Mouse (Mus musculus): Measurements from ENCODE around the gene Cyb561d2. TPM values are rescaled to one million over a fixed set of nuclear protein-coding genes. Genes with fewer than 3 reads are reported as not detected.
"Not testable (repeated sequence)": the region's sequence is repeated elsewhere in the genome, so short reads cannot be mapped to it uniquely, and the experiment has no call there.

Gene Cyb561d2
- polyA plus RNA-seq, 1 experiment from 2014 or later: 34.7 TPM

DNA sequence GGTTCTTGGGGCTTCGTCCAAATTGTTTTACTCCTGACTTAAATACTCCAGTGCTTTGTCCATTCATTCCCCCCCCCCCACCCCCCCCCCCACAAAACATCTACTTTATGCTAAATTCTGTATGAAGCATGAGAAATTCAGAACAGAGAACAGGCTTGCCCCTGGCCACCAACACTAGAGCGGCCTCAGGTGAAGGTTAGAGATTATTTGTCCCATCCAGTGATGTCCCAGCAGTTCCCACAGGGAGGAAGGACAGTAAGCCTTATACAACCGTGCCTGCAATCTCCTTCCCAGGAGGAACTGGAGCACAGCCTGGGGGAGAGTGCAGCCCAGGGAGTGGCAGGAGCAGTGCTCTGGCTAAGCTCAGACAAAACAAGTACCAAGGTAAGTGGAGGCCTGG lies 36.6 kb upstream of the Cyb561d2 start, which contains the start of gene Naa80:
TSS of gene Naa80 (plus strand) at position 301 of the 400 bp plus-strand sequence.
- Histone ChIP-seq H3K4me1 (ENCODE audit: insufficient read depth, low read depth, low read length) (peaks cover 6% of the 10 kb centered on the region), H3K4me3 (ENCODE audit: low read depth, low read length) (no peak within 1 kb of the TSS), H3K4me2 (replicated peaks; ENCODE audit: low read depth, low read length) (no peak within 1 kb of the TSS), H3K9me3 (ENCODE audit: low read length) (no peaks in the 10 kb centered on the region), H3K9ac (replicated peaks; ENCODE audit: low read depth) (no peak within 1 kb of the TSS), H3K27ac (ENCODE audit: low read length) (no peak within 1 kb of the TSS; the same call in 1 of the 2 replicates), H3K27me3 (replicated peaks; ENCODE audit: insufficient read depth, low read length) (no peaks in the 10 kb centered on the region), H3K36me3 (ENCODE audit: insufficient read depth, low read length) (no peaks in the 10 kb centered on the region)
- no peak for TF ChIP-seq CTCF (IDR thresholded peaks at IDR 0.05)
- TF ChIP-seq EP300 (IDR thresholded peaks at IDR 0.05): no peak
- WGBS: 70% methylated on average over 3 of the region's 3 CpGs
- ATAC-seq: no peak
- no peak for DNase-seq (ENCODE audit: low spot score)

DNA sequence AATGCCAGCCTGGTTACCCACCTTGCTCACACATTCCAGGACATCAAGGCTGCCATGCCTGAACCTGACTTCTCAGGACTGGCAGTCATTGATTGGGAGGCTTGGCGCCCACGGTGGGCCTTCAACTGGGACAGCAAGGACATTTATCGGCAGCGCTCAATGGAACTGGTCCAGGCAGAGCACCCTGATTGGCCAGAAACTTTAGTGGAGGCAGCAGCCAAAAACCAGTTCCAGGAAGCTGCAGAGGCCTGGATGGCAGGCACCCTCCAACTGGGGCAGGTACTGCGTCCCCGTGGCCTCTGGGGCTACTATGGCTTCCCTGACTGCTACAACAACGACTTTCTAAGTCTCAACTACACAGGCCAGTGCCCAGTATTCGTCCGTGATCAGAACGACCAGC lies 35.9 kb upstream of the Cyb561d2 start:
- 90% methylated on average over 10 of the region's 10 CpGs for WGBS
- Histone ChIP-seq H3K9ac (replicated peaks; ENCODE audit: low read depth) (no peak overlapping the region), H3K4me2 (replicated peaks; ENCODE audit: low read depth, low read length) (no peak overlapping the region)

DNA sequence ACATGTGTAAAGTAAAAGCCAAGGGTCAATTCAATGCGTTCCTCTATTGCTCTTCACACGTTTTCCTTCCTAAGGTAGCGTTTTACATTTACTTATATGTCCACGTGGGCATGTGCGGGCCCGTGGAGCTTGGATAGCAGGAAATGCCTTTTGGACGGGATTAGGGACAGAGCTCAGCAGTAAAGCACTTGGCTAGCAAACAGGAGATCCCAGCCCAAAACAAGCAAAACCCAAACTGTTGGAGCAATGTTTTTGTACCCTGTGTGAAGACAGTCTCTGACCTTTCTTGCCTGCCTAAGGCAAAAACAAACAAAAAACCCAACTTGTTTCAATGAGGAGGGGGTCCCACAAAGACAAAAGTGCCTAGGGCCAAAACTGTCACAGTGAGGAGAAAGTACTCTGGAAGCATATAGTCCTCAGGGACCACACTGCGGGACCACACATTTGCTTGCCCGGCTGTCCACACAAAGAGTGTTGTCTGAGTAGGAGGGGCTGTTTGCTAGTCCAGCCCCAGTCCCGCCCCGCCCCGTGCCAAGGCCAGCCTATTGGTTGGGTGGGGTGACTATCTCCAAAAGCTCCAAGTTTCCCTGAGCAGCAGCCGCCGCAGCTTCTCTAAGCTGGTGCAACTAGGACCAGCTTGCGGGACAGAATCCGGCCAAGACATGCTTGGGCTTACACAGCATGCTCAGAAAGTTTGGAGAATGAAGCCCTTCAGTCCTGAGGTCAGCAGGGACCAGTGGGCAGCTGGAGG lies 34.5 kb upstream of the Cyb561d2 start, which contains the start of gene Hyal1:
TSS of gene Hyal1 (plus strand) at position 571 of the 751 bp plus-strand sequence.
- peak; percentile 75 for ATAC-seq
- peaks cover 8% of the 10 kb centered on the region; the same call in 1 of the 2 replicates for H3K36me3 ChIP-seq (ENCODE audit: insufficient read depth, low read length)
- no peaks in the 10 kb centered on the region for H3K9me3 ChIP-seq (ENCODE audit: low read length)
- H3K9ac ChIP-seq (replicated peaks; ENCODE audit: low read depth): no peak within 1 kb of the TSS
- H3K27me3 ChIP-seq (replicated peaks; ENCODE audit: insufficient read depth, low read length): no peaks in the 10 kb centered on the region
- H3K4me3 ChIP-seq (ENCODE audit: low read depth, low read length): peak within 1 kb of the TSS; percentile 28
- H3K27ac ChIP-seq (ENCODE audit: low read length): peak within 1 kb of the TSS; percentile 38
- peaks cover 6% of the 10 kb centered on the region; the same call in 1 of the 2 replicates for H3K4me1 ChIP-seq (ENCODE audit: insufficient read depth, low read depth, low read length)
- WGBS: 6% methylated on average over 16 of the region's 16 CpGs
- H3K4me2 ChIP-seq (replicated peaks; ENCODE audit: low read depth, low read length): peak within 1 kb of the TSS; percentile 50
- peak; percentile 95 for DNase-seq (ENCODE audit: low spot score)
- TF ChIP-seq CTCF (IDR thresholded peaks at IDR 0.05): no peak

More for the DNA sequence above, 35.9 kb upstream of the Cyb561d2 start:
- H3K27ac ChIP-seq (ENCODE audit: low read length): no peak overlapping the region
- no peak overlapping the region for H3K4me3 ChIP-seq (ENCODE audit: low read depth, low read length)
- no peaks in the 10 kb centered on the region for H3K36me3 ChIP-seq (ENCODE audit: insufficient read depth, low read length)
- no peak for TF ChIP-seq EP300 (IDR thresholded peaks at IDR 0.05)
- no peaks in the 10 kb centered on the region for H3K9me3 ChIP-seq (ENCODE audit: low read length)
- no peak for ATAC-seq
- no peak for DNase-seq (ENCODE audit: low spot score)
- H3K4me1 ChIP-seq (ENCODE audit: insufficient read depth, low read depth, low read length): peaks cover 6% of the 10 kb centered on the region
- H3K27me3 ChIP-seq (replicated peaks; ENCODE audit: insufficient read depth, low read length): no peaks in the 10 kb centered on the region

DNA sequence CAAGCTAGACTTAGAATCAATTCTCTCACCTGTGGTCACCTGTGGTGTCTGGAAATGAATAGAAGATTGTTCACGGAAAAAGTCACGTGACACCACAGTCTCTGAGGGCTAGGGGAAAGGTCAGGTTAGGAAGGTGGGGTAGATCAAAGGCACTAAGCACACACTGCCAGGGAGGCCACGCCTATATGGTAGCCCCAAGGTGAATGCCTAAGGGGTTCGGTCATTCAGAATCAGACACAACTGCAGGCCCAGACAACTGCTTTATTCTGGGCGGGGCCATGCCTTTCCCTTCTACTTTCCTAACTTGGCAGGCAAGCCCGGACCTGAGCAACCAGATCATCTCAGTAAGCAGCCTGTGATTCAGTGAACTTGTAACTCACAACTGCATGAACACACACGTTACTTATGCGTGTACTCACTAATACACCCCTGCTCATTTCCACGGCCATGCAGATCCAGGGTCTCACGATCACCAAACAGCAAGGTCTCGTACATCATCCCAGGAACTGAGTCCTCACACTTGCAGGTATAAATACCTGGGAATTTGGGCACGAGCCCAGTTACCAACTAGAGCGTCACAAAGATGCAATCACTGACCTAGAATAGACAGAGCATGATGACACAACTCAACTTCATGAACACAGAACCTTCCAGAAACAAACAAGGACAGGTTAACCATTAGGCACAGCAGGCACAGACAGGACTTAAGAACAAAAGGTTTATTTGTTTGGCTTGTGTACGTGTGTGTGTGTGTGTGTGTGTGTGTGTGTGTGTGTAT lies 33.8 kb upstream of the Cyb561d2 start:
- WGBS: 58% methylated on average over 14 of the region's 14 CpGs
- DNase-seq (ENCODE audit: low spot score): peak; percentile 59
- H3K27ac ChIP-seq (ENCODE audit: low read length): peak overlapping the region; percentile 38

DNA sequence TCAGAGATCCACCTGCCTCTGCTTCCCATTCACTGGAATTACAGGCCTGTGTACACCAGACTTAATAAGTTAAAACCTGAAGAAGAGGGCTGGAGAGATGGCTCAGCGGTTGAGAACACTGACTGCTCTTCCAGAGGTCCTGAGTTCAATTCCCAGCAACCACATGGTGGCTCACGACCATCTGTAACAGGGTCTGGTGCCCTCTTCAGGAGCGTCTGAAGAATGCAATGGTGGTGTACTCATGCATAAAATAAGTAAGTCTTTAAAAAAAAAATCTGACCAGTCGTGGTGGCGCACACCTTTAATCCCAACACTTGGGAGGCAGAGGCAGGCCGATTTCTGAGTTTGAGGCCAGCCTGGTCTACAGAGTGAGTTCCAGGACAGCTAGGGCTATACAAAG lies 31.8 kb upstream of the Cyb561d2 start:
- H3K9me3 ChIP-seq (ENCODE audit: low read length); H3K36me3 ChIP-seq (ENCODE audit: insufficient read depth, low read length); H3K9ac ChIP-seq (replicated peaks; ENCODE audit: low read depth); DNase-seq (ENCODE audit: low spot score); H3K27ac ChIP-seq (ENCODE audit: low read length); ATAC-seq; H3K4me2 ChIP-seq (replicated peaks; ENCODE audit: low read depth, low read length); H3K27me3 ChIP-seq (replicated peaks; ENCODE audit: insufficient read depth, low read length); H3K4me3 ChIP-seq (ENCODE audit: low read depth, low read length): not testable (repeated sequence)
- TF ChIP-seq CTCF (IDR thresholded peaks at IDR 0.05): peak; percentile 25; the same call in 1 of the 2 replicates
- peaks cover 12% of the 10 kb centered on the region; the same call in 1 of the 2 replicates for H3K4me1 ChIP-seq (ENCODE audit: insufficient read depth, low read depth, low read length)
- WGBS: 79% methylated on average over 6 of the region's 6 CpGs

More for the DNA sequence above, 33.8 kb upstream of the Cyb561d2 start:
- Histone ChIP-seq H3K27me3 (replicated peaks; ENCODE audit: insufficient read depth, low read length) (no peaks in the 10 kb centered on the region), H3K4me3 (ENCODE audit: low read depth, low read length) (no peak overlapping the region), H3K9me3 (ENCODE audit: low read length) (no peaks in the 10 kb centered on the region), H3K4me1 (ENCODE audit: insufficient read depth, low read depth, low read length) (peaks cover 6% of the 10 kb centered on the region; the same call in 1 of the 2 replicates), H3K36me3 (ENCODE audit: insufficient read depth, low read length) (peaks cover 8% of the 10 kb centered on the region; the same call in 1 of the 2 replicates), H3K9ac (replicated peaks; ENCODE audit: low read depth) (no peak overlapping the region), H3K4me2 (replicated peaks; ENCODE audit: low read depth, low read length) (no peak overlapping the region)
- ATAC-seq: no peak
- TF ChIP-seq EP300 (IDR thresholded peaks at IDR 0.05): 0 out of 2 replicates have a peak, but pooled peaks have one; percentile 20
- TF ChIP-seq CTCF (IDR thresholded peaks at IDR 0.05): no peak

DNA sequence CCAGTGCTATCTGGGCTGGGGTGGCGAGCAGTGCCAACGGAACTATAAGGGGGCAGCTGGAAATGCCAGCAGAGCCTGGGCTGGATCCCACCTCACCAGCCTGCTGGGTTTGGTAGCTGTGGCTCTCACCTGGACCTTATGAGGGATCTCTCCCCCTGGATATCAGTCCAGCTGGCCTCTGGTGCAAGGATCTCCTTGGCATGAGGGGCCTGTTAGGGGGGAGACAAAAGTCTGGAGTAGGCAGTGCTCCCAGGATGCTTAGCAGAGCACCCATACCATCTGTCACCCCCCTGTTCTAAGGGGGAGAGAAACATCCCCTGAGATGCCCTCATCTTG lies 30.3 kb upstream of the Cyb561d2 start:
- Histone ChIP-seq H3K4me2 (replicated peaks; ENCODE audit: low read depth, low read length) (no peak overlapping the region), H3K36me3 (ENCODE audit: insufficient read depth, low read length) (peaks cover 8% of the 10 kb centered on the region; the same call in 1 of the 2 replicates), H3K27me3 (replicated peaks; ENCODE audit: insufficient read depth, low read length) (no peaks in the 10 kb centered on the region), H3K27ac (ENCODE audit: low read length) (peak overlapping the region; percentile 66; the same call in 1 of the 2 replicates), H3K4me3 (ENCODE audit: low read depth, low read length) (no peak overlapping the region), H3K9me3 (ENCODE audit: low read length) (no peaks in the 10 kb centered on the region), H3K9ac (replicated peaks; ENCODE audit: low read depth) (no peak overlapping the region), H3K4me1 (ENCODE audit: insufficient read depth, low read depth, low read length) (peaks cover 12% of the 10 kb centered on the region; the same call in 1 of the 2 replicates)
- no peak for TF ChIP-seq CTCF (IDR thresholded peaks at IDR 0.05)
- no peak for TF ChIP-seq EP300 (IDR thresholded peaks at IDR 0.05)
- 86% methylated on average over 2 of the region's 2 CpGs for WGBS
- ATAC-seq (no peak), DNase-seq (ENCODE audit: low spot score) (no peak)
